Mouse (Mus musculus): ENCODE data around the gene Tubg2.

DNA sequence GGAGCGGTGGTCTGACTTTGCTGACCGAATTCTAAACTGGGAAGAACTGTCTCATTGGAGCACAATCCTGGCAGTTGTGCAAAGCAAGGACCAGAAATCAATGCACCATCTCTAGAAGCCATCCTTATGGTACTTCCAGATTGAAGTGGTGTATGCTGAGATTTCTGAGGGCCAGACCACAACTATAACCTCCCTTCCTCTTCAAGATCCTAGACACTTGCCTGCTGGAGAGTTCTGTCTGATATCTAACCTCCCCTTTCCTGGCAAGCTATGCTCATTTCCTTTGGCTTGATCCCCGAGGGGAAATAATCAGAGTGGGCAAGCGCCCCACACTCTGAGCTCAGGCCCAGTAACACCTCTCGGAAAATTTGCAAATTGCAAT is 16.7 kb downstream of the Tubg2 start:
- TF ChIP-seq CTCF (IDR thresholded peaks at IDR 0.05; ENCODE audit: insufficient read depth, low read depth, low read length) (no peak), POLR2A (IDR thresholded peaks at IDR 0.05; ENCODE audit: insufficient read depth, low read depth, low read length) (no peak)
